Mouse (Mus musculus) gonadal fat pad, adult 2 months (tissue): ENCODE results near the gene Vmn1r39. TPM values are rescaled to one million over a fixed set of nuclear protein-coding genes. Genes with fewer than 3 reads are reported as not detected.
"Not testable (repeated sequence)": the region's sequence is repeated elsewhere in the genome, so short reads cannot be mapped to it uniquely, and the experiment has no call there.

ENCODE experiments used
- DNase-seq: peaks from one replicate; pipeline ENCODE4 v3.0.0-alpha.2; 2012; ENCODE audit warnings: low read depth
- polyA plus RNA-seq: library from polyadenylated mRNA; depleted of rRNA; stranded (reverse); fragments of >200 nt; gene quantifications from 2 replicates; pipeline ENCODE4 v1.2.3, GENCODE M21; 2012; rRNA removed

The Vmn1r39 gene
- polyA plus RNA-seq, result not detected in 2 replicates

- no peak for DNase-seq
Observed at GRCm38 (mm10) chr6:66810509-66810908, at the start of gene Vmn1r39. TSS of gene Vmn1r39 (minus strand) at chr6:66810609.

- DNase-seq, result no peak
Observed at GRCm38 (mm10) chr6:66859391-66859790, 49.0 kb upstream of the Vmn1r39 start.

- no peak for DNase-seq
Observed at GRCm38 (mm10) chr6:66858356-66858755, 47.9 kb upstream of the Vmn1r39 start.

- no peak for DNase-seq
Observed at GRCm38 (mm10) chr6:66856236-66856635, 45.8 kb upstream of the Vmn1r39 start.

- DNase-seq, result no peak
Observed at GRCm38 (mm10) chr6:66848936-66849335, 38.5 kb upstream of the Vmn1r39 start.

GRCm38 (mm10) chr6:66840631-66841030 is 30.2 kb upstream of the Vmn1r39 start:
- not testable (repeated sequence) for DNase-seq

GRCm38 (mm10) chr6:66836932-66837331 is 26.5 kb upstream of the Vmn1r39 start:
- DNase-seq, result no peak

- no peak for DNase-seq
Observed at GRCm38 (mm10) chr6:66806311-66806710, 4.1 kb downstream of the Vmn1r39 start.

- no peak for DNase-seq
Observed at GRCm38 (mm10) chr6:66805713-66806112, 4.7 kb downstream of the Vmn1r39 start.

- not testable (repeated sequence) for DNase-seq
Observed at GRCm38 (mm10) chr6:66782527-66782926, 27.9 kb downstream of the Vmn1r39 start, which contains the start of gene Vmn1r38. TSS of gene Vmn1r38 (minus strand) at chr6:66782627.

Other genes starting within 250 kb of the Vmn1r39 start
- not detected in 2 replicates for gene Vmn1r33, start 192.3 kb downstream of the Vmn1r39 start, polyA plus RNA-seq
- gene Vmn1r34, start 166.7 kb downstream of the Vmn1r39 start, polyA plus RNA-seq, result not detected in 2 replicates
- gene Vmn1r35, start 124.7 kb downstream of the Vmn1r39 start, polyA plus RNA-seq, result not detected in 2 replicates
- not detected in 2 replicates for gene Vmn1r36, start 91.4 kb downstream of the Vmn1r39 start, polyA plus RNA-seq
- gene Vmn1r37, start 81.2 kb downstream of the Vmn1r39 start, polyA plus RNA-seq, result not detected in 2 replicates
- gene Vmn1r38, start 28.0 kb downstream of the Vmn1r39 start, polyA plus RNA-seq, result not detected in 2 replicates
- 32.4 and 46.7 TPM in 2 replicates for gene Gng12, start 85.8 kb upstream of the Vmn1r39 start, polyA plus RNA-seq
- gene Gadd45a, start 226.8 kb upstream of the Vmn1r39 start, polyA plus RNA-seq, result 25.9 and 31.7 TPM in 2 replicates